Mouse (Mus musculus) kidney, adult 2 months (tissue): ENCODE data around the gene Tspan33.

Source experiments
- CTCF ChIP-seq: fragments of 200-500 bp; conservative IDR thresholded peaks from 2 replicates; pipeline ENCODE4 v1.5.1; 2011; ENCODE audit warnings: low read depth, mild to moderate bottlenecking, control low read depth, low read length, moderate library complexity, mixed read lengths; ENCODE audit not compliant: insufficient read depth, insufficient read length
- POLR2A ChIP-seq: fragments of 200-500 bp; IDR thresholded peaks from one replicate; pipeline ENCODE4 v1.6.1; 2011; ENCODE audit warnings: low read depth, low read length, control low read depth

DNA sequence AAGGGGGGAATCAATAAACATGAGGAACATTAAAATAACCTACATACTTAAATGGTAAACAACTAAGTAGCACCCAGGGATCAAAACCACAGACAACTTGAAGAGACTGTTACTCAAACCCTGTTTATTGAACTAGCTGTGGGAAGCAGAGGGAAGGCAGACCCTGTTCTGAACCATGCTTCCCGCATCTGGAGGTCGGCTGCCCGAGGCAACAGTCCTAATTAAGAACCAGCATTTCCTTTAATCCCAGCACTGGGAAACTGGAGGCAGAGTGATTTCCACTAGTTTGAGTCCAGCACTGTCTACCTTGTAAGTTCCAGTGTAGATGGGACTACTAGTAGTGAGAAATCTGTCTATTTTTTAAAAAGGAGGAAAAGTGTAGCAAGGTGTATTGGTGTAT lies 17.3 kb downstream of the Tspan33 start:
- TF ChIP-seq POLR2A (no peak), CTCF (no peak)
